Mouse (Mus musculus) spleen, postnatal 0 days (tissue): ENCODE results near the gene Cmas. TPM values are rescaled to one million over a fixed set of nuclear protein-coding genes. Genes with fewer than 3 reads are reported as not detected.

Source experiments
- polyA plus RNA-seq: library from polyadenylated mRNA; unstranded; fragments of >200 nt; fragmentation: Nextera tagmentation; extraction: Ambion mirVana; gene quantifications from 2 replicates; pipeline ENCODE4 v1.2.1, GENCODE M21; 2015

Gene Cmas
- polyA plus RNA-seq = 167 and 168 TPM in 2 replicates

DNA sequence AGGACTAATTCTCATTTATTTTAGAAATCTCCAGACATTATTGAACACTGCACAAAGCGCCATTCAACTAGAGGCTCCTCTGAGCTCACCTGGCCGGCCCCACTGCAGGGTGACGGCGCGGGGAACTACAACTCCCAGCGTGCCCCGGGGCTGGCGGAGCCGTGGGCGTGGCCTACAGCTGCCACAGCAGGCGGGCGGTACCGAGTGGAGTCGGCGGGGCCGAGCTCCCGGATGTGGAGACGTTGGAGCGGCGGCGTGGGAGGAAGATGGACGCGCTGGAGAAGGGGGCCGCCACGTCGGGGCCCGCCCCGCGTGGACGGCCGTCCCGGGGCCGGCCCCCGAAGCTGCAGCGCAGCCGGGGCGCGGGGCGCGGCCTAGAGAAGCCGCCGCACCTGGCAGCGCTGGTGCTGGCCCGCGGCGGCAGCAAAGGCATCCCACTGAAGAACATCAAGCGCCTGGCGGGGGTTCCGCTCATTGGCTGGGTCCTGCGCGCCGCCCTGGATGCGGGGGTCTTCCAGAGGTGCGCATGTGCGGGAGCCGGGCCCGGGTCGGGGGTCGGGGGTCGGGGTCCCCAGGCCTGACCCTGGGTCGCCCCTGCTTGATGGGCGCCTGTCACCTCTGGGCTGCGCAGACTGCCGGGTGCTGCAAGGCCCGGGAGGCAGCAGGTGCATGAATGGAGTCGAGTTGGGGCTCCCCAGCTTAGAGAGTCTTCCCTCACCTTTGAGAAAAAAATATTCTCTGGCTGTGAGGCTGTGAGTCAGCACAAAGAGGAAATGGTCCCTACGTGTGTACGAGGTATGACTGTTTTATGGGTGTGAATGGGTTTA is at the start of gene Cmas:
Cmas (plus strand) TSS at position 180 of the 827 bp plus-strand sequence.

DNA sequence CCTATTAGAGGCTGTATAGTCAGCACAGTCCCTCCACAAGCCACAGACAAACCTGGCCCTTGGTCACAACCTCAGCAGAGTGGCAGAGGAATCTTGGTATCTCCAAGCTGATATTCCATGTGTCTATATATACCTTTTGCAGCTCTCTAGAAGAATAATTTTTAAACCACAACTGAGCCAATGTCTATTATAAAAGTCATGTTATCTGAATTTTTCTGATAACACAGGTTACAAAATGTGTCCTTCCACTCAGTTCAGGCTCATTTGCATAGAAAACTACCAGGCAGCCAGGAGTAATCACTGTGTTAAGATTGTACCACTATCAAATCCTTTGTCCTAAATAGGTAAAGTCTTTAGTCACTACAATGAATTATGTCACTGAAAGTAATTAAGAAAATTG is 47.9 kb downstream of the Cmas start, which contains the start of gene Sult6b2:
Sult6b2 (minus strand) TSS at position 101 of the 400 bp plus-strand sequence.

Other genes with a start within 250 kb of the Cmas start
- 11.4 and 14.0 TPM in 2 replicates for gene Ldhb, start 248.7 kb upstream of the Cmas start, polyA plus RNA-seq
- 10.4 and 12.3 TPM in 2 replicates for gene Kcnj8, start 185.1 kb upstream of the Cmas start, polyA plus RNA-seq
- gene Abcc9, start 54.4 kb upstream of the Cmas start, polyA plus RNA-seq = 4.0 and 4.4 TPM in 2 replicates
- 0.06 and 0.13 TPM in 2 replicates for gene Sult6b2, start 47.8 kb downstream of the Cmas start, polyA plus RNA-seq
- 0.16 and 0.25 TPM in 2 replicates for gene St8sia1, start 207.8 kb downstream of the Cmas start, polyA plus RNA-seq